Mouse (Mus musculus) cerebellum, adult 9-10 months (tissue): ENCODE measurements at regions not wholly inside any gene's neighbourhood (a gene's known extent, or its start where the extent isn't known, plus 50 kb on each side); places are given as distances from the start of the nearest gene placed in this dataset.

Experiments used
- DNase-seq: peaks from one replicate; pipeline ENCODE4 v3.0.0; 2022

DNA sequence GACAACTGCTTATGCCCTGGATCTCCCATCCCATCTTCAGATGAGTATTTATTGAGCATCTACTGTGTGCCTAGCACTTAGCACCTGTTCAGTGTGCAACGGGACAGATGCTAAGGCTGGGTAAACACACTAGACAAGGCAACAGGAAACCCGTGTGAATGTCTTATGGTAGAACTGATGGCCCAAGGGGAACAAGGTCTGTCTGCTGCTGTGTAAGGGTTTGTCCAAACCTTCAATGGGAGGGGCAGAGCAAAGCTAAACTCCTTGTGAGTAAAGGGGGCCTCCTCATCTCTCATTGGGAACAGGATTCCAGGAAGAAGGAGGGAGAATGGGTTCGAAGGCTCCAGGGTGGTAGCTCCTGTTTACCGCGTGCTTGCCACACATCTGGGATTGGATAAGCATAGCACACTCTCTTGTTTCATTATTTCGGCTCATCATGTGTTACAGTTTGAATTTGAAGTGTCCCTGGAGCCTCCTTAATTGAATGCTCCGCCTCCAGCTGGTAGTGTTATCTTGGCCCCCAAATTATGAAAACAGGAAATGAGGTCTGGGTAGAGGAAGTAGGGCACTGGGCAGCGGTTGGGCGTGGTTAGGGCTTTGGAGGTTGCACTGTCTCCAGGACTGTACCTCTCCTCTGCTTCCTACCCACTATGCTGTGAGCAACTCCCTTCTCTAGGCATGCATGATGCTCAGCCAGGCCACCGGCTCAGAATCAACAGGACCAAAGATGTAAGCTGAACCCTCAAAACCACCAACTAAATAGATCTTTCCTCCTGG lies 348.9 kb upstream of the Tbx3 start:
- DNase-seq: no peak

DNA sequence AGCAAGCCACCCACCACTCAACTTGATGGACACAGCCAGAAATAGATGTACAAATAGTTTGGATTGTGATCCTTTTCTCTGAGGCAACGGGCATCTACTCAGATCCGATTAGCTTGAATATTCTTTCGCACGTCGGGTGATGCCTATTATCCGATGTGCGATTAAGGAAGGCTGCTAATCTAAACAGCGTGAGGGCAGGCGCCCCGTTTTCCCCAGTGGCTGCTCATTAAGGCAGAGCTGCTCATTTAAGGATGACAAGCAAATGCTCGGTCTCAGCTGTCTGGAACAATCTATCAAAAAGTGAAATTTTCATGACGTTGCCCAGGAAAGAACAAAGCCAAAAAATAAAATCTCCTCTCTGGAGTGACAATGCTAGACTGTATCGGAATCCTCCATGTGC lies 348.1 kb upstream of the Tbx3 start:
- DNase-seq: no peak

DNA sequence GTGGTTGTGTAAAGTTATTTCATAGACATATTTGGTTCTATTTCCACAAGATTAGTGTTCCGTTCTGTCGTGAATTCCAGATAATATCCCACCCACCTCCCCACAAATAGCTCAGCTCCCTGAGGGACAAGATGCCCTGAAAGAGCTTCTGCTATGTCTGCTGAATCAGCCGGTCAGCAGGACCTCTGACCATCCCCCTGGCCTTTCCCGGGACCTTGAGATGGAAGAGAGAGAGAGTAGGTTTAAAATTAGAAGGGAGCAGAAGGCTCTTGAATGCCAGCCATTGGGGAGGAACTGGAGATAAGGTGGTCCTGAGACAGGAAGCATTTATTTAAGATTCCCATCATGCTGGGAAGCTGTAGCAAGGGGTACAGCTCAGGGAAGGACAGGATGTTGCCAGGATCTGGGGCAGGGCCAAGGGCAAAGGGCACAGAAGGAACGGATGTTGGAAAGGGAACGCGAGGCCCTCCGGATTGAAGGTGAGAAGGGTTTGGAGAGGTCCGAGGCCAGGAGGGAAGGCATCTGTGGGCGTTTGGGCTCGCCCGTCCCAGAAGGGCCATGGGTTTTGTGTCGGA lies 344.7 kb upstream of the Tbx3 start:
- no peak for DNase-seq

DNA sequence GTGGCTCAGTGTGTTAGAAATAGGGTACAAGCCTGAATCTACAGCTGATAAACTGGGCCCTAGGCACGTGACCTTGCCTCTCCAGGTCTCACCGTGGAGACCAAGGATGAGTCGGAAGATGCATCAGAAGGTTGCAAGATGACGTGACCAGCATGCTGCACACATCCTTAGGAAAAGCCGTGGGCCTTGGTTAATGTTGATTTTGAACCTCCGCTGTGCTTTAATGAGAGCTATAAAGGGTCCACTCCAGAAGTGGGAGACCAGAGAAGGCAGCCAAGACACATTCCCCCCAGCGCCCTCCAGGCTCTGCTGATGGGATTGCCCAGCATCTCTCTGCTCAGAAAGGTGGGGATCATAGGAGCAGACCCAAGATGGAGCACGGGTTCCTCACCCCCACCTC lies 343.6 kb upstream of the Tbx3 start:
- no peak for DNase-seq

DNA sequence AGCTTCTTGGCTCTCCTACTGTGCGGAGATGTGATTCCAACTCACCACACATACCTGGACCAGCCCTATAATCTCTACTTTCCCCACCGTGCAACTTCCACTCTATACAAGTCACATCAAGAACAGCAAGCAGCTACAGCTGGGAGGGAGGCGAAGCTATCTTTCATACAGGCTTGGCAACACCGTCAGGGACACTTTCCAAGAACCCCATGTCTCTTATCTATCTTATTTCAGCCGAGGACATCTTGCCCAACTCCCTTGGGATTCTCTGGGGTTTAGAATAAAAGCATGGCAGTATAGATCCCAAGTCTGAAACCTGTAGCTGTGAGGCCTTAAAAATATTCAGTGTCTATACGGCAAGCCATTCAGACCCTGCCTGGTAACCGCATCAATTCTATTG lies 341.5 kb upstream of the Tbx3 start:
- no peak for DNase-seq

DNA sequence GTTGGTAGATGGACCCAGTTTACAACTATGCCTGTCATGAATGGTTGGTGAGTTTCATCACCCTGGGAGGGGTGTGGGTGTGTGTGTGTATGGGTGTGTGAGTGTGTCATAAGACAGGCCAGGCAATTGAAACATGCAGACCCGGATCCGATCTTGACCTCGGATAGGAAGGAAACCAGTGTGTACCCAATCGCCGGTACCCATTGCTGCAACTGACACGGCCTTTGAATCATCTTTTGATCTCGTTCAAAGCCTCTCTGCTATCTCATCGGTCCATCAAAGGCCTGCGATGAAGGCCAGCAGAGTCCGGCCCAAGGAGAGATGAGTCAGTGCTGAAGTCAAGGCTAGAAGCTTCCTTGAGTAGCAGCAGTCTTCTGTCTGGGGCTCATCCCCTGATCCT lies 341.1 kb upstream of the Tbx3 start:
- DNase-seq: no peak

DNA sequence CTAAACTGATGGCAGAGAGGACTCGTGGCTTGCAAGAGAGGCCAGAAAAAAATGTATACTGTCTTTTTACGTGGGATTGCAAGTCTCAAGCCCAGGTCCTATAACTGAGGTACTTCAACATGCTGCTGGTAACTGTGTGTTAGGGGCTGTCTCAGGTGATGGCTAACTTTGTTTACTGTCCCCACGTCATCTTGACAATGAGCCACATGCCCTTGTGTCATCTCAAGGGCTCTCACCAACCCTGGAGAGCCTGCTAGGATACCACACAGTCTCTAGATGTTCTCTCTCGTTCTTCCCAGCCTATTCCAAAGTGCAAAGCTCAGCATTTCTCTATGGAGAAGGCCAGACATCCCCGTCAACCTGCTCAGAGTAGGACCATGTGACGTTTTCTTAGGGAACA lies 340.6 kb upstream of the Tbx3 start:
- no peak for DNase-seq

DNA sequence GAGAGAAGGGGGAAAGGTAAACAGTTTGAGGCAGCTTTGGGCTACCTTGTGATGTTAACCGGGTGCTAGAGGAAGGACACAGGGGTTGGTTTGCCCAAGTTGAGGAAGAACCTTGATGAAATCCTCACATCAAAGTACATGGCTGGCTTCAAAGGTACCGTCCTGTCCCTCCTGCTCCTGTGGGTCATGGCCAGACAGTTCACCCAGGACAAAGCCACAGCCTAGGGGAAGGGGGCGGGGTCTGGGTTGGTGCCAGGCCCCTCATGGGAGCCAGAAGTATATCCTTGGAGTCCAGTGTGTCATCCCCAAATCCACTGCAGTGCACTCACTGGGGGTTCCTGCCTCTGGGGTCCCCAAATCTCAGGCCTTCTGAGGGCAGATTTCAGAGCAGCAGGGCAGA lies 339.0 kb upstream of the Tbx3 start:
- no peak for DNase-seq

DNA sequence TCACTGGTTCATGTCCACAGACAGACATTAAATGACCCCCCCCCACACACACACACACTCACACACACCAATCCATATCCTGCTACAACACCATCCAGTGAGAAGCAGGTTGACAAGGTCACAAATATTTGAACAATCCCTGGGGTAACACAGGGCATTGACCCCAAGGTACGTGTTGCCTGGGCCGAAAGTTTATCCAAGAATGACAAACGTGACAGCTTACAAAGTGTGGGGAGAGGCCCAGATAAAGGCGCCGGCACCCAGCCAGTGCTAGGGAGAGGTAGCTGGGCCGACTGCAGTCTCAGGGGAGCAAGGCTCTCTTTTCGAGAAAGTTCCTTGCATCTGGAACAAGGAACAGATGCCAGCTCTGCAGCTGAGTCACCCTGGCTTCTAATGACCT lies 337.8 kb upstream of the Tbx3 start:
- DNase-seq: no peak

DNA sequence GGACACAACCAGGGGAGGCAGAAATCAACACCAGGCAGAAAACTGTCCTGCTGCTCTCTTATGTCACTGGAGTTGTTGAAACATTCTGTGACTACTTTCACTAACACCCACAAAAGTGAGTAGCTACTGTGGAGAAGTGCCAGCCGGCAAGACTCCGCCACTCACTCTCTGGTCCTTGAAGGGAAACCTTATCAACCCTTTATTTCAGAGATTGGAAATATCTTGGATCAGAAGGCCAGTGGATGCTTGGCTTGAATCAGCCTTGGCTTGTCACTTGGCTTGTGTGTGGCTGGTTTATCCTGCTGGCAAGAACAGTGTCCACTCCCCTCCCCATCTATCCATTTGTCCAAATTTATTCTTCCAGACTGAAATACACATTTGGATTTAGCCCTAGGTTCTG lies 335.3 kb upstream of the Tbx3 start:
- DNase-seq: no peak

DNA sequence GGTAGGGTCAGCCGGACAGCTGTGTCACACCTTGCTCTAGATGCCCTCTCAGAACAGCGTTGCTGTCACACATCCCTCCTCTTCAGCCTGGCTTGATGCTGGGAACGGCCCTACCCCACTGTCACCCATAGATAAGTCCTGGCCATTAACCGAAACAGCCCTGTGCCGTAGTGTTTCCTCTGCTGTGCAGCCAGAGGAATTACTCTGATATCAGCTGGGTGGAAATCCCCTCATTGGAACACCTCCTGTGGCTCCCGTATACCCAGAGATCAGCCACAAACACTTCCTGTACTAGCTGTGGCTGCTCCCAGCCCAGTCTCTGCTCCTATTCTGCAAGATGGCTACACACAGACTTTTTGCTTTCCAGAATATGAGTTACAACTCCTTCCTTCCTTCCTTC lies 334.5 kb upstream of the Tbx3 start:
- no peak for DNase-seq

DNA sequence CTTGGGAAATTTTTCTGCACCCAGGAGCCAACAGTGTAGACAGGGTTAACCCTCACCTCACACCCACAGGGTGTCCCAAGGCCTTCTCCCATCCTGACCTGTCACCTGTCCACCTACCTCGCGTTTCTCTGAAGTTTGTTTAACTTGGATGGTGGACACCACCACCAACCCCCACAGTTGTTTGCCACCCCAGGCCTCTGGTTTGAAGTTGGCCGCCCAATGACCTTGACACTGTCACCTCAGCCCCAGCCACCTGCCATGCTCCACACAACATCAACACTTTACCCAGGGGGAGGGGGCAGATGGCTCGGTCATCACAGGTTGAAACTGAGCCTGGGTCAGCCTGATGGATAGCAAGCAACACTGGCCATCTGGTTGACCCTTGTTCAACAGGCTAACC lies 332.7 kb upstream of the Tbx3 start:
- no peak for DNase-seq

DNA sequence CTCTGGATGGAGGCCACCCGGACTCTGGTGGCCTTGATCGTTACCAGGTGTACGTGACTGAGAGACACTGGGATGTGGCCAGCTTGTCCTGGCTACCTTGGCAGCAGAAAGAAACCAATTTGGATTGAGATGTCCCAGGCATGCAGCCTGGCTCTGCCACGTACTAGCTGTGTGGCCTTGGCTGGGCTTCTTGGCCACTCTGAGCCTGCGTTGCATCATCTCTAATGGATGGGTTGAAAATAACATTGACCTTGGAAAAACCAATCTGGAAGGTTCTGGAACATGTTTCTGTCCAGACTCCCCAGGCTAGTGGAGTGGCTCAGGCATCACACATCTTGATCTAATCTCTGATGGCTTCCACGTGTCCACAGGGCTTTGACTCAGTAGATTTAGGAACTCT lies 331.8 kb upstream of the Tbx3 start:
- DNase-seq: no peak

DNA sequence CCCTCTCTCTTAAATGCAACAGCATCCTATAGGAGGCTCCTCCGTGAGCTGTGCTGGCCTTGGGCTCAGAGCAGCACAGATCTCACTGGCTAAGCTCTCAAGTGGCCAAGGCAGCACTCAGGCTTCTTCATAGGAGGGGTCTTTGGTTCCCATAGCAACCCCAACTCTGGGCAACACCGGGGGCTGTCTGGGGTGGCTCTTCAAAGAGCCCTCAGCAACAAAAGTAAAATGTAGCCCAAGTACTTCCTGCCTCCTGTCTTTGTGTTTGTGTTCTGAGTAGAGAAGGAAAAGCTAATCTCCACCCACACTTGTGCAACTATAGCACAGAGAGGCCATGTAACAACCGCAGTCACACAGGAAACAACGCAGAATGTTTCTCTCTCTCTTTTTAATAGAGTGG lies 322.2 kb upstream of the Tbx3 start:
- DNase-seq: no peak

DNA sequence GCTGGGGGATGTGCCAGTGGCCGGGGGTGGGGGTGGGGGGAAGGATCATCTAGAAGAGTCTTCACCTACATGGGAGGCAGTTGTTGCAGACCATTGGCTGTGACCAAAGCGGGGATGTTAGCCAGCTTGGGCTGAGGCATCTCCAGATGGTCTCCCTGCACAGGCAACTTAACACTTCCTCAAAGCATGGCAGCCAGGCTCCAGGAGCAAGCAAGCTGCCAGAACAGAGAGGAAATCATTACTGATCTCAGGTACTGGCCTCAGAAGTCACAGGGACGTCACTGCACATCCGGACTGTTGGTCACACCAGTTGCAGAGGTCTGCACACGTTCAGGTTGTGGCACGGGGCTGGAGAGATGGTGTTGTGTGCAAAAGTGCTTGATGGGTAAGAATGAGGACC lies 321.1 kb upstream of the Tbx3 start:
- DNase-seq: no peak

DNA sequence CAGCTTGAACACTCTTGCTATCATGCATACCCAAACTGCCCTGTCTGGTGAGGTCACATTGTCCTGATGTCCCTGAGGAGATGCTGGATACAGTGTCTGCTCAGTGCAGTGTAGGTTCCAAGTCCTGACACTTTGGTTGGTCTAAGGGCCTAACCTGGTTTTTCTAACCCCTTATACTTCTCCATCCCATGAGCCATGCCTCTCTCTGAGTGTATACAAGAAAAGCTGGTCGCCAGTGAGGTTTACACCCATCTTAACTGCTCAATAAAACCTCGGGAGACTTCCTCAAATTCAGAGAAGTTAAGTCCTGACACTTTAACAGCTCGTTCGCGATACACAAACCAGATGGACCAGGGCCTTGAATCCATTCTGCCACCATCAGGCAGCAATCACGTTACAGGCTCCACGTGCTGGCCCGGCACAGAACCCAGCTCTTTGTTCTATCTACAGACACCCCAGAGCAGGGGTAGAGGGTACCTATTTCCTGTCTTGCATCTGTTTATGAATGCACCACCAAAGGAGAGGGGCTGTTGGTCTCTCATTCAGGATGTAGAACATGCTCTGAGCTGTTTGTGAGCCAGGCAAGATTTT lies 320.0 kb upstream of the Tbx3 start:
- no peak for DNase-seq

DNA sequence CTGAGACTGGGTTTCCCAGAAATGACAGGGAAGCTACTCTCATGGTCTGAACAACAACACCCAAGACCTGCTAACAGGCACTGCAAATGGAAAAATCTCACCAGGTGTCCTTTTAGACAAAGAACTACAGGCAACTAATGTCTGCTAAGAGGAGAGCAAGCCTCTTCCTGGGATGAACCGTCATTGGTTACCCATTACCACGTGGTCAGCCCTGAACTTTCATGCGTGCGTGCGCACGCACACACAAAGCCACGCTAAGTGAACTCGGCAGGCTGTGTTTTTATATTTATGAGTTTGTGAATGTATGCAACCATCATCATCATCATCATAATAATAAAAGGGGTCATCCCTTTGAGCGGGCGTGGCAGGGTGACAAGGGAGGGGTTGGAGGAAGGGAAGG lies 315.0 kb upstream of the Tbx3 start:
- DNase-seq: no peak

DNA sequence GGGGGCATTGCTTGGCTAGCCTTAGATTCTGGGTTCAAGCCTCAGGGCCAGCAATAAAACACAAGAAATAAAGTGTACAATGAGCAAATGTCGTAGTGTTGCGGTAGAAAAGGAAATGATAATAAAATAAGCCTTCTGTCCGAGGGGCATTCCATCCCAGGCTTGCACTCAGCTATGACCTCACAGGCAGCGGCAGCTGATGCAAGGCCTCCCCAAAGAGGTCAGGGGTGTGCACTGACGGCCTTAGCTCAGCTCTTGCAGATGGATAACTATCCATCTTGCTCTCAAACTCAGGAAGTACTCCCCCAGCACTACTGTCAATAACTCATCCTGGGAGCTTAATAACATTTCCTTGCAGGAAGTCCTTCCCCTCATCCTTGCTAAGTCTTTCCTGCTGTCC lies 314.4 kb upstream of the Tbx3 start:
- no peak for DNase-seq

DNA sequence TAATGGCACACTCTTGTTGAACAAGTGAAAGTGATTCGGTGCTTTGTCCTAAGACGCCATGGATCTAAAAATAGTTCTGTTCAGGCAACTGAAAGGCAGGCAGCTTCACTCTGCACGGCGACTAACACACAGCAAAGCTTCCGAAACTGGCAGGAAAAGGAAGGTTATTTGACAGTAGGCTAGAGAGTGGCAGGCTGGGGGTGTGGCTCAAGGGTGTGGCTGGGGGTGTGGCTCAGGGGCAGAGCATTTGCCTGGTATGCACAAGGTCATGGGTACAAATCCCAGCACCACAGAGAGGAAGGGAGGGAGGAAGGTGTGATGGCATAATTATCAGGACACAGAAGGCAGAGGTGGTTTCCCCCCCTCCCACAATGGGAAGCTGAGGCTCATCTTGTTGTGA lies 310.8 kb upstream of the Tbx3 start:
- DNase-seq: no peak

DNA sequence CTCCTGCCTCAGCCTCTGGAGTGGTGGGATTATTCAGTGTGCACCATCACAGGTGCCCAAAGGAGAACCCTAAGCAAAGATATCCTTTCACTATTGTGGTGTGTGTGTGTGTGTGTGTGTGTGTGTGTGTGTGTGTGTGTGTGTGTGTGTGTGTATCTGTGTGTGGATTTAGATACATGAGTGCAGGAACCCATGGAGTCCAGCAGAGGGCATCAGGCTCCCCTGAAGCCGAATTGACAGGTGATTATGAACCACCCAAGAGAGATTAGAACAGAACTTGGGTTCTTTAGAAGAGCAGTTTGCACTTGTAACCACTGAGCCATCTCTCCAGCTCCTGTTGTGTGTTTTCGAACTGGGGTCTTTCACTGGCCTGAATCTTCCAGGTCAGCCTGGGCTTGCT lies 310.1 kb upstream of the Tbx3 start:
- DNase-seq: no peak

DNA sequence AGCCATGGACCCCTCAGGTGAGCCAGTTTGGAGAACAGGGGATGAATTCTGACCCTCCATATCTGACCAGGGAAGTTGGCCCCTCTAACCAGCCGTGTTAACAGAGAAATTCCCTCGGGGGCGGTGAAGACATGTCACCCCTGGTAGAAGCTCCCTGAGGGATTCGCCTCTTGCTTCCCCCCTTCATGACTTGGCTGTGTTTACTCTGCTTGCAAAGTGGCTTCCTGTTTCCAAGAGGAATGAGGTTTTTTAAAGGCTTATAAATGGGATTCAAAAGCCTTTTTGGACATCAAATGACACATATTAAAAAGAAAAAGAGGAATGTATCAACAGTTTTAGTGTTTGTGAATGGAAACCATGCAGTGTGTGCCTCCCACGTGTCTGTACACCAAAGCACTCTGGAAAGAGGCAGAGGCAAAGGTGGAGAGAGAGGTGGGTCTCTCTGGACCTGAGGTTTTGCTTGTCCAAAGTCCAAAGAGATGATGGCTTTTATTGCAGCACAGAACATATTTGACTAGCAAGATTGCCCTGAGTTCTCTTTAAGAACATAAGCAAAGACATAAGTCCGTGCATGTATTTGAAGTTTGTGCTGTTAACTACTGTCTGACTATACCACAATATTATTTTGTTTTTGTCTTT lies 308.9 kb upstream of the Tbx3 start:
- no peak for DNase-seq

DNA sequence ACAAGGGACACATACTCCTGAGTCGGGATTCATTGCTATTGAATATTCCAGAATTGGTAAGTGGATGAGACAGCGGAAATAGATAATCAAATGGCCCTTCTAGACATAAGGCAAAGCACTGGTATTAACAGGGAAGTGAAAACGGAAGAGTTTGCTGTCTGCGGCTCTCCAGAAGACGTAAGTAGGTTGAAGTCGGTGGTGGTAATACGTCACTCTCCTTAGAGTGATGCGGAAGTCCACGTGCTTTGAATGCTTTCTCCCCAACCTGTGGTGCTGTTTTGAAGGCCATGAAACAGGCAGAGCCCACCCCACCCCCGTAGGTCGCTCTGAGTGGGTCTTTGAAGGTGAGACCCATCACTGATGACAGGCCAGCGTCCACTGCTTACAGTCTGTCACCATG lies 308.0 kb upstream of the Tbx3 start:
- DNase-seq: no peak

DNA sequence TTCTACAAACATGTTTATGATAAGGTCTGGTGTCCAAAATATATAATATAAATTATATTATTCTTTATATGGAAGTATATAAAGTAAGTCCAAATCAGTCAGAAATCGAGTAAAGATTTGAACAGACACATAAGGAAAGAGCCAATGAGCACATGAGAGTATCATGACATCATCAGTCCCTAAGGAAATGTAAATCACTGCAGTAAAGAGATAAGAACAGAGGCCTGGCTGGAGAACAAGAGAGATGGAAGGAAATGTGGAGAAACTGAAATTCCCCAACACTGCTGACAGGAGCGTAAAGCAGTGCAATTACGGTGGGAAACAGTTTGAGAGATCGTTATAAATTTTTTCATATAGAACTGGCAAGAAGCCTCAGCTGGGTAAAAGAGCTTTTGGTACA lies 306.2 kb upstream of the Tbx3 start:
- no peak for DNase-seq

DNA sequence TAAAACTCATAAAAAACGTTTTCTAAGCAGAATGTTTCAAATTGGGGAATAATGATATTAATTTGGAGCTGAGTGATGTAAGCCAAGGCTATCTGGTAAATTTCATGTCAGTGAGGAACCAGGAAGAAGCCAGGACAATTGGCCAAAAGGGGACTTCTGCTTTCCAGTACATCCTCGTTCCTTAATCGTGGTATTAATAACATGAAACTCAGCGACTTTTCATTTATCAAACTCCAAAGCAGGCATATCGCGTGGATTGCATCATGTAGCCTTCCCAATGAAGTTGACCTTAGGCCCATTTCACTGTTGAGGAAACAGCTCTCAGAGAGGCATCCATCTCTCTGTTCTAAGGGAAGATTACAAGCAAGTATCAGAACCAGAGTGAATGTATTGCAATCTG lies 305.3 kb upstream of the Tbx3 start:
- DNase-seq: no peak
